Mouse (Mus musculus) layer of hippocampus, adult 2 months (tissue): ENCODE results near the gene Tmem178b. TPM values are rescaled to one million over a fixed set of nuclear protein-coding genes. Genes with fewer than 3 reads are reported as not detected.

Experiments
- DNase-seq, 2 experiments: peaks; one replicate each; pipeline ENCODE4 v3.0.0; 2022; ENCODE audit warnings: low spot score in 2 of 2
- H3K27ac ChIP-seq: fragments of 200-600 bp; 2 replicates; pipeline ENCODE4 v1.8.1; 2022
- H3K4me3 ChIP-seq: fragments of 200-600 bp; 2 replicates; pipeline ENCODE4 v1.8.1; 2022; ENCODE audit warnings: mild to moderate bottlenecking
- CTCF ChIP-seq: fragments of 200-600 bp; conservative IDR thresholded peaks from 2 replicates; pipeline ENCODE4 v1.8.1; 2022; ENCODE audit warnings: antibody characterized with exemption, mild to moderate bottlenecking, moderate library complexity
- total RNA-seq, 2 experiments: library from RNA; stranded (reverse); gene quantifications; 2 replicates each; pipeline ENCODE4 v1.2.3; 2021

Gene Tmem178b
- total RNA-seq, 2 experiments from 2014 or later = 169 to 170 TPM

- TF ChIP-seq CTCF = no peak
- Histone ChIP-seq H3K4me3 (no peak overlapping the region), H3K27ac (no peak overlapping the region)
- DNase-seq = no peak
Observed at GRCm38 (mm10) chr6:40011066-40011465, 138.0 kb downstream of the Tmem178b start.

GRCm38 (mm10) chr6:40011609-40012008 is 138.5 kb downstream of the Tmem178b start:
- Histone ChIP-seq H3K4me3 (no peak overlapping the region), H3K27ac (no peak overlapping the region)
- no peak for DNase-seq
- TF ChIP-seq CTCF = no peak

- no peak overlapping the region for H3K27ac ChIP-seq
- no peak for DNase-seq
- H3K4me3 ChIP-seq = no peak overlapping the region
- TF ChIP-seq CTCF = no peak
Observed at GRCm38 (mm10) chr6:40013407-40013806, 140.3 kb downstream of the Tmem178b start.

GRCm38 (mm10) chr6:40015185-40015584 is 142.1 kb downstream of the Tmem178b start:
- no peak for TF ChIP-seq CTCF
- H3K4me3 ChIP-seq = no peak overlapping the region
- peak overlapping the region; percentile 61 for H3K27ac ChIP-seq
- DNase-seq = no peak

GRCm38 (mm10) chr6:40015711-40016460 is 142.8 kb downstream of the Tmem178b start:
- H3K27ac ChIP-seq = peak overlapping the region; percentile 61; the same call in 1 of the 2 replicates
- peak in 1 of 2 experiments; percentile 39 for DNase-seq
- no peak for TF ChIP-seq CTCF
- H3K4me3 ChIP-seq = no peak overlapping the region

- DNase-seq = no peak
- TF ChIP-seq CTCF = no peak
- H3K27ac ChIP-seq = no peak overlapping the region
- H3K4me3 ChIP-seq = no peak overlapping the region
Observed at GRCm38 (mm10) chr6:40019396-40019795, 146.3 kb downstream of the Tmem178b start.

- no peak overlapping the region for H3K4me3 ChIP-seq
- no peak for TF ChIP-seq CTCF
- H3K27ac ChIP-seq = peak overlapping the region; percentile 66
- peak; percentile 63 to 82 for DNase-seq
Observed at GRCm38 (mm10) chr6:40023592-40024335, 150.7 kb downstream of the Tmem178b start.

GRCm38 (mm10) chr6:40024336-40024934 is 151.4 kb downstream of the Tmem178b start:
- peak overlapping the region; percentile 36 for H3K27ac ChIP-seq
- no peak for DNase-seq
- no peak for TF ChIP-seq CTCF
- no peak overlapping the region for H3K4me3 ChIP-seq

- no peak overlapping the region for H3K27ac ChIP-seq
- no peak overlapping the region for H3K4me3 ChIP-seq
- TF ChIP-seq CTCF = no peak
- no peak for DNase-seq
Observed at GRCm38 (mm10) chr6:40032901-40033300, 159.8 kb downstream of the Tmem178b start.

- no peak overlapping the region for H3K4me3 ChIP-seq
- no peak for TF ChIP-seq CTCF
- no peak for DNase-seq
- H3K27ac ChIP-seq = no peak overlapping the region
Observed at GRCm38 (mm10) chr6:40033935-40034334, 160.9 kb downstream of the Tmem178b start.

GRCm38 (mm10) chr6:40048969-40049908 is 176.2 kb downstream of the Tmem178b start:
- Histone ChIP-seq H3K27ac (peak overlapping the region; percentile 67; the same call in 1 of the 2 replicates), H3K4me3 (no peak overlapping the region)
- peak; percentile 81 for TF ChIP-seq CTCF
- DNase-seq = peak; percentile 69 to 73

GRCm38 (mm10) chr6:40049909-40050484 is 176.9 kb downstream of the Tmem178b start:
- no peak for TF ChIP-seq CTCF
- H3K4me3 ChIP-seq = no peak overlapping the region

More at GRCm38 (mm10) chr6:40049909-40050484, 176.9 kb downstream of the Tmem178b start:
- DNase-seq = no peak
- no peak overlapping the region for H3K27ac ChIP-seq
